Mouse (Mus musculus) layer of hippocampus, adult 18-20 months (tissue): ENCODE data around the gene Gm20806. TPM values are rescaled to one million over a fixed set of nuclear protein-coding genes. Genes with fewer than 3 reads are reported as not detected.
"Not testable (repeated sequence)": the region's sequence is repeated elsewhere in the genome, so short reads cannot be mapped to it uniquely, and the experiment has no call there.

Experiments
- DNase-seq, 2 experiments: peaks; one replicate each; pipeline ENCODE4 v3.0.0; 2022; ENCODE audit warnings: low spot score in 2 of 2
- long read RNA-seq: library from polyadenylated mRNA; stranded (forward); transcript quantifications from one replicate; pipeline ENCODE4 v2.0.0, GENCODE M21; 2021
- total RNA-seq, 2 experiments: library from RNA; stranded (reverse); gene quantifications; 2 replicates each; pipeline ENCODE4 v1.2.3; 2021

Gm20806 gene
- total RNA-seq: not detected
- long read RNA-seq: 0 reads

DNA sequence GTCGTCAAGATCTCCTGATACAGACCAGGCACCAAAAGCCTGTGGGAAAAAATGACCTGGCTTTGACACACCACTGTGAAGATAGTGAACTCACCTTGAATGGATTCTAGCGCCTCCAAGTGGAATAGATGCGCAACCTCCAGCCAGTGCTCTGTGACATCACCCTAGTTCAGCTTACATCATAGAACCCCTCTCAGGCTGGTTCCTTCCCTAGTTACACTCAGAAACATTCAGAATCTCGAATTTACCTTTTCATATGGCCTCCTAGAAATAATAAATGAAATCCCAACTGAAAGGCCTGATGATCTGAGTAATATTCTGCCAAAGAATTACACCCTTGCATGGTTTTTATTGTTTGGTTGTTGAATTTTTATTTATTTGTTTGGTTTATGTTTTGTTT is at the start of gene Gm20806:
Gm20806 (minus strand) TSS at position 101 of the 400 bp plus-strand sequence.
- not testable (repeated sequence) for DNase-seq
